Mouse (Mus musculus) hindbrain, embryonic 13.5 days (tissue): ENCODE data around the gene Tamm41. TPM values are rescaled to one million over a fixed set of nuclear protein-coding genes. Genes with fewer than 3 reads are reported as not detected.

Experiments
- ATAC-seq: fragments of 200-750 bp; cut with Nextera tagmentation; 2 replicates; pipeline ENCODE4 v1.8.0; 2017; ENCODE audit warnings: moderate TSS enrichment; ENCODE audit not compliant: low FRiP score
- H3K27ac ChIP-seq: fragments of 300-500 bp; sonication (generic); 2 replicates; pipeline ENCODE4 v1.5.1; 2015; ENCODE audit warnings: inconsistent platforms, mild to moderate bottlenecking, moderate library complexity
- H3K27me3 ChIP-seq: fragments of 300-500 bp; sonication (generic); 2 replicates; pipeline ENCODE4 v1.6.1; 2015; ENCODE audit warnings: mild to moderate bottlenecking, inconsistent platforms
- H3K36me3 ChIP-seq: fragments of 300-500 bp; sonication (generic); 2 replicates; pipeline ENCODE4 v1.6.1; 2015; ENCODE audit warnings: mild to moderate bottlenecking, inconsistent platforms
- H3K4me1 ChIP-seq: fragments of 300-500 bp; sonication (generic); replicated peaks from 2 replicates; pipeline ENCODE4 v1.6.1; 2015; ENCODE audit warnings: inconsistent platforms
- H3K4me2 ChIP-seq: fragments of 300-500 bp; sonication (generic); 2 replicates; pipeline ENCODE4 v1.6.1; 2015; ENCODE audit warnings: inconsistent platforms, mild to moderate bottlenecking, moderate library complexity
- H3K4me3 ChIP-seq: fragments of 300-500 bp; sonication (generic); 2 replicates; pipeline ENCODE4 v1.5.1; 2015; ENCODE audit warnings: mild to moderate bottlenecking, inconsistent platforms
- H3K9ac ChIP-seq: fragments of 300-500 bp; sonication (generic); 2 replicates; pipeline ENCODE4 v1.6.1; 2015; ENCODE audit warnings: mild to moderate bottlenecking, inconsistent platforms
- H3K9me3 ChIP-seq: fragments of 300-500 bp; sonication (generic); 2 replicates; pipeline ENCODE4 v1.6.1; 2016; ENCODE audit warnings: inconsistent platforms
- WGBS: fragments of 180-500 bp; shearing (Covaris S2); methylation state at CpG from one replicate; pipeline ENCODE4 v1.1.7; 2015; 5-methylcytosine and 5-hydroxymethylcytosine counted together
- polyA plus RNA-seq: library from polyadenylated mRNA; unstranded; fragments of >200 nt; fragmentation: Nextera tagmentation; extraction: Ambion mirVana; gene quantifications from 2 replicates; pipeline ENCODE4 v1.2.1, GENCODE M21; 2015

The Tamm41 gene
- polyA plus RNA-seq, 1 experiment from 2014 or later, result 49.6 TPM

GRCm38 (mm10) chr6:114993659-114994058, 44.0 kb downstream of the Tamm41 start:
- no peak for ATAC-seq
- Histone ChIP-seq H3K4me1 (peaks cover 3% of the 10 kb centered on the region; the same call in 1 of the 2 replicates), H3K27me3 (no peaks in the 10 kb centered on the region), H3K4me2 (no peak overlapping the region), H3K27ac (no peak overlapping the region), H3K36me3 (peaks cover 7% of the 10 kb centered on the region; the same call in 1 of the 2 replicates), H3K9ac (no peak overlapping the region), H3K9me3 (no peaks in the 10 kb centered on the region), H3K4me3 (no peak overlapping the region)
- 78% methylated on average over 8 of the region's 8 CpGs for WGBS

- no peak overlapping the region for H3K27ac ChIP-seq
- H3K4me3 ChIP-seq, result no peak overlapping the region
- WGBS, result 80% methylated on average over 4 of the region's 4 CpGs
- ATAC-seq, result no peak
- H3K9ac ChIP-seq, result no peak overlapping the region
- H3K4me2 ChIP-seq, result no peak overlapping the region
- no peaks in the 10 kb centered on the region for H3K9me3 ChIP-seq
- H3K4me1 ChIP-seq, result peaks cover 7% of the 10 kb centered on the region; the same call in 1 of the 2 replicates
- H3K36me3 ChIP-seq, result peaks cover 7% of the 10 kb centered on the region; the same call in 1 of the 2 replicates
- no peaks in the 10 kb centered on the region for H3K27me3 ChIP-seq
Measured at GRCm38 (mm10) chr6:114991909-114992308, 45.8 kb downstream of the Tamm41 start.

- H3K27ac ChIP-seq, result no peak overlapping the region
- H3K36me3 ChIP-seq, result no peaks in the 10 kb centered on the region
- no peaks in the 10 kb centered on the region for H3K9me3 ChIP-seq
- H3K4me3 ChIP-seq, result no peak overlapping the region
- no peak overlapping the region for H3K9ac ChIP-seq
- no peaks in the 10 kb centered on the region for H3K27me3 ChIP-seq
- no peak overlapping the region for H3K4me2 ChIP-seq
- 64% methylated on average over 3 of the region's 3 CpGs for WGBS
- no peak for ATAC-seq
- H3K4me1 ChIP-seq, result peaks cover 7% of the 10 kb centered on the region; the same call in 1 of the 2 replicates
Measured at GRCm38 (mm10) chr6:114988619-114988980, 49.1 kb downstream of the Tamm41 start.

- Histone ChIP-seq H3K4me3 (no peak overlapping the region), H3K9me3 (no peaks in the 10 kb centered on the region), H3K4me1 (peaks cover 7% of the 10 kb centered on the region; the same call in 1 of the 2 replicates), H3K4me2 (no peak overlapping the region), H3K9ac (no peak overlapping the region), H3K27me3 (no peaks in the 10 kb centered on the region), H3K36me3 (no peaks in the 10 kb centered on the region), H3K27ac (no peak overlapping the region)
- 68% methylated on average over 7 of the region's 7 CpGs for WGBS
- peak; percentile 39; the same call in 1 of the 2 replicates for ATAC-seq
Measured at GRCm38 (mm10) chr6:114987966-114988618, 49.6 kb downstream of the Tamm41 start.

GRCm38 (mm10) chr6:114982671-114983070, 55.0 kb downstream of the Tamm41 start:
- ATAC-seq, result no peak
- H3K9me3 ChIP-seq, result no peaks in the 10 kb centered on the region
- H3K36me3 ChIP-seq, result no peaks in the 10 kb centered on the region
- H3K4me1 ChIP-seq, result no peaks in the 10 kb centered on the region
- no peak overlapping the region for H3K27ac ChIP-seq
- no peaks in the 10 kb centered on the region for H3K27me3 ChIP-seq
- H3K4me2 ChIP-seq, result no peak overlapping the region
- no peak overlapping the region for H3K4me3 ChIP-seq
- 86% methylated on average over 7 of the region's 7 CpGs for WGBS
- H3K9ac ChIP-seq, result no peak overlapping the region

- H3K4me2 ChIP-seq, result no peak overlapping the region
Measured at GRCm38 (mm10) chr6:114979715-114980114, 58.0 kb downstream of the Tamm41 start.

GRCm38 (mm10) chr6:114976915-114977419, 60.7 kb downstream of the Tamm41 start:
- Histone ChIP-seq H3K27ac (no peak overlapping the region), H3K27me3 (0 out of 2 replicates have a peak, but pooled peaks cover 4% of the 10 kb centered on the region), H3K4me1 (no peaks in the 10 kb centered on the region), H3K4me2 (no peak overlapping the region), H3K9me3 (no peaks in the 10 kb centered on the region), H3K36me3 (no peaks in the 10 kb centered on the region), H3K4me3 (no peak overlapping the region), H3K9ac (no peak overlapping the region)
- no peak for ATAC-seq
- 86% methylated on average over 7 of the region's 7 CpGs for WGBS

More at GRCm38 (mm10) chr6:114979715-114980114, 58.0 kb downstream of the Tamm41 start:
- Histone ChIP-seq H3K9ac (no peak overlapping the region), H3K27ac (no peak overlapping the region), H3K4me1 (no peaks in the 10 kb centered on the region), H3K27me3 (no peaks in the 10 kb centered on the region), H3K4me3 (no peak overlapping the region), H3K36me3 (no peaks in the 10 kb centered on the region), H3K9me3 (no peaks in the 10 kb centered on the region)
- no peak for ATAC-seq
- 70% methylated on average over 1 of the region's 1 CpGs for WGBS

- 96% methylated on average over 1 of the region's 1 CpGs for WGBS
- ATAC-seq, result no peak
Measured at GRCm38 (mm10) chr6:114974331-114974730, 63.3 kb downstream of the Tamm41 start.

GRCm38 (mm10) chr6:114972988-114973387, 64.7 kb downstream of the Tamm41 start:
- Histone ChIP-seq H3K9ac (no peak overlapping the region), H3K27me3 (peaks cover 15% of the 10 kb centered on the region; the same call in 1 of the 2 replicates), H3K4me2 (no peak overlapping the region), H3K4me3 (no peak overlapping the region), H3K27ac (no peak overlapping the region), H3K36me3 (no peaks in the 10 kb centered on the region), H3K9me3 (no peaks in the 10 kb centered on the region), H3K4me1 (peaks cover 28% of the 10 kb centered on the region)
- ATAC-seq, result no peak
- WGBS, result 71% methylated on average over 1 of the region's 1 CpGs

More at GRCm38 (mm10) chr6:114974331-114974730, 63.3 kb downstream of the Tamm41 start:
- peaks cover 16% of the 10 kb centered on the region for H3K4me1 ChIP-seq
- no peaks in the 10 kb centered on the region for H3K9me3 ChIP-seq
- H3K36me3 ChIP-seq, result no peaks in the 10 kb centered on the region
- 0 out of 2 replicates have a peak, but pooled peaks cover 9% of the 10 kb centered on the region for H3K27me3 ChIP-seq
- no peak overlapping the region for H3K9ac ChIP-seq
- H3K4me3 ChIP-seq, result no peak overlapping the region
- no peak overlapping the region for H3K27ac ChIP-seq
- no peak overlapping the region for H3K4me2 ChIP-seq

GRCm38 (mm10) chr6:114970895-114971294, 66.8 kb downstream of the Tamm41 start:
- Histone ChIP-seq H3K4me2 (no peak overlapping the region), H3K4me3 (no peak overlapping the region), H3K27ac (no peak overlapping the region), H3K36me3 (no peaks in the 10 kb centered on the region), H3K9me3 (no peaks in the 10 kb centered on the region), H3K4me1 (peaks cover 37% of the 10 kb centered on the region), H3K27me3 (peaks cover 35% of the 10 kb centered on the region), H3K9ac (no peak overlapping the region)
- WGBS, result 72% methylated on average over 5 of the region's 5 CpGs
- no peak for ATAC-seq

GRCm38 (mm10) chr6:114970386-114970785, 67.3 kb downstream of the Tamm41 start:
- H3K4me1 ChIP-seq, result peaks cover 37% of the 10 kb centered on the region
- H3K4me2 ChIP-seq, result peak overlapping the region; percentile 99
- H3K9me3 ChIP-seq, result no peaks in the 10 kb centered on the region
- H3K9ac ChIP-seq, result no peak overlapping the region
- H3K4me3 ChIP-seq, result peak overlapping the region; percentile 68; the same call in 1 of the 2 replicates
- H3K36me3 ChIP-seq, result no peaks in the 10 kb centered on the region
- peaks cover 39% of the 10 kb centered on the region for H3K27me3 ChIP-seq
- ATAC-seq, result no peak
- 19% methylated on average over 6 of the region's 6 CpGs for WGBS
- H3K27ac ChIP-seq, result no peak overlapping the region

GRCm38 (mm10) chr6:114969213-114970120, 68.2 kb downstream of the Tamm41 start, which contains the start of gene Vgll4:
Gene Vgll4 (minus strand): TSS chr6:114969994.
- peaks cover 46% of the 10 kb centered on the region for H3K27me3 ChIP-seq
- peak within 1 kb of the TSS; percentile 76 for H3K27ac ChIP-seq
- peak; percentile 65 for ATAC-seq
- peak within 1 kb of the TSS; percentile 81 for H3K9ac ChIP-seq
- H3K9me3 ChIP-seq, result no peaks in the 10 kb centered on the region
- H3K4me1 ChIP-seq, result peaks cover 37% of the 10 kb centered on the region
- peak within 1 kb of the TSS; percentile 99 for H3K4me2 ChIP-seq
- peak within 1 kb of the TSS; percentile 68 for H3K4me3 ChIP-seq
- H3K36me3 ChIP-seq, result no peaks in the 10 kb centered on the region
- under 1% methylated on average over 76 of the region's 79 CpGs for WGBS
